Mouse (Mus musculus) embryonic facial prominence, embryonic 12.5 days (tissue): ENCODE results near the gene 2010300C02Rik. TPM values are rescaled to one million over a fixed set of nuclear protein-coding genes. Genes with fewer than 3 reads are reported as not detected.
"Not testable (repeated sequence)": the region's sequence is repeated elsewhere in the genome, so short reads cannot be mapped to it uniquely, and the experiment has no call there.

Experiments
- ATAC-seq: fragments of 200-750 bp; cut with Nextera tagmentation; 2 replicates; pipeline ENCODE4 v1.8.0; 2017; ENCODE audit not compliant: insufficient number of reproducible peaks, insufficient read depth, low FRiP score, low TSS enrichment
- H3K27ac ChIP-seq: fragments of 300-500 bp; sonication (generic); 2 replicates; pipeline ENCODE4 v1.5.1; 2016; ENCODE audit warnings: mild to moderate bottlenecking
- H3K27me3 ChIP-seq: fragments of 300-500 bp; sonication (generic); 2 replicates; pipeline ENCODE4 v1.6.1; 2016; ENCODE audit warnings: mild to moderate bottlenecking, moderate library complexity
- H3K36me3 ChIP-seq: fragments of 300-500 bp; sonication (generic); 2 replicates; pipeline ENCODE4 v1.6.1; 2016; ENCODE audit warnings: mild to moderate bottlenecking
- H3K4me1 ChIP-seq: fragments of 300-500 bp; sonication (generic); 2 replicates; pipeline ENCODE4 v1.6.1; 2016
- H3K4me2 ChIP-seq: fragments of 300-500 bp; sonication (generic); replicated peaks from 2 replicates; pipeline ENCODE4 v1.6.1; 2016; ENCODE audit warnings: mild to moderate bottlenecking, moderate library complexity
- H3K4me3 ChIP-seq: fragments of 300-500 bp; sonication (generic); 2 replicates; pipeline ENCODE4 v1.5.1; 2016; ENCODE audit warnings: mild to moderate bottlenecking
- H3K9ac ChIP-seq: fragments of 300-500 bp; sonication (generic); 2 replicates; pipeline ENCODE4 v1.6.1; 2016; ENCODE audit warnings: mild to moderate bottlenecking, moderate library complexity
- H3K9me3 ChIP-seq: fragments of 300-500 bp; sonication (generic); 2 replicates; pipeline ENCODE4 v1.6.1; 2016; ENCODE audit warnings: mild to moderate bottlenecking, moderate library complexity
- WGBS: fragments of 180-500 bp; shearing (Covaris S2); methylation state at CpG from one replicate; pipeline ENCODE4 v1.1.7; 2016; 5-methylcytosine and 5-hydroxymethylcytosine counted together
- polyA plus RNA-seq: library from polyadenylated mRNA; unstranded; fragments of >200 nt; fragmentation: Nextera tagmentation; extraction: Ambion mirVana; gene quantifications from 2 replicates; pipeline ENCODE4 v1.2.1, GENCODE M21; 2016

2010300C02Rik gene
- polyA plus RNA-seq, 1 experiment from 2014 or later: 2.0 TPM

DNA sequence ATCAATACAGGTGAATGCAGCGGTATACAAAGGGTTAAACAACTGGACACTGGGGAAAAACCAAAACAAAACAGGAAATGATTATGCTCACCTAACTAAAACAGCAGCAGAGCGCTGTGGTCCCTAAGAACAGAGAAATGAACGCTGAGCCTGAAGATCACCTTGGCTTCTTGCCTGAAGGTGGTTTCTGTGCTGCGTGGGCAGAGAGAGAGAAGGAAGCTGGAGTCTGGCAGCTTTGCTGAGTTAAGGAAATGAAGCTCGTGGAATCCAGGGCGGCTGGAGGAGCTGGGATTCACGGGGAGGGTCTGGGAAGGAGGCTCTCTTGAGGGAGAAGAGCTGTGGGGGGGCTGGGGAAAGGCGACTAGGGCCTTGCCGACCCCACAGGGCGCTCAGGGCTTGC lies 8.2 kb upstream of the 2010300C02Rik start:
- no peaks in the 10 kb centered on the region for H3K27me3 ChIP-seq
- H3K27ac ChIP-seq: no peak overlapping the region
- no peak overlapping the region for H3K9ac ChIP-seq
- H3K4me1 ChIP-seq: no peaks in the 10 kb centered on the region
- H3K4me3 ChIP-seq: no peak overlapping the region
- H3K36me3 ChIP-seq: no peaks in the 10 kb centered on the region
- no peaks in the 10 kb centered on the region for H3K9me3 ChIP-seq
- ATAC-seq: no peak
- H3K4me2 ChIP-seq: no peak overlapping the region
- 53% methylated on average over 10 of the region's 10 CpGs for WGBS

DNA sequence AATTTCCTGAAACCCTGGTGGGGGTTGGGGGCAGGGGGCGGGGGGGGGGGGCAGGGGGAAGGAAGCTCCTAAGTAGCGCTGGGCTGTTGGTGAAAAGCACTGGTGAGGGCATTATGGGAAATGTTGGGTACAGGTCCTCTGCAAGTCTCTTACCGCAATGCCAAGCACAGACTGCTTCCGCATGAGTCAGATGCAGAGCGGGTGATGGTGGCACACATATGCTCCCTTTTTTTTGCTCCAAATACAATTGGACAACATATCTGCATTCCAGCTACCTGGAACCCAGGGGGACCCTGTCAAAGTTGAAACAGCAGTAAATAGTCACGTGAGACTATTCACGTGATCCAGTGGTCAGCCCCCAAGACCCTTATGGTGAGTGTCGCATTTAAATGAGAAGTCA lies 7.3 kb upstream of the 2010300C02Rik start:
- Histone ChIP-seq H3K4me3 (no peak overlapping the region), H3K4me1 (no peaks in the 10 kb centered on the region), H3K27ac (no peak overlapping the region), H3K27me3 (no peaks in the 10 kb centered on the region), H3K36me3 (no peaks in the 10 kb centered on the region), H3K4me2 (no peak overlapping the region), H3K9ac (no peak overlapping the region), H3K9me3 (no peaks in the 10 kb centered on the region)
- WGBS: 86% methylated on average over 7 of the region's 8 CpGs
- ATAC-seq: no peak

DNA sequence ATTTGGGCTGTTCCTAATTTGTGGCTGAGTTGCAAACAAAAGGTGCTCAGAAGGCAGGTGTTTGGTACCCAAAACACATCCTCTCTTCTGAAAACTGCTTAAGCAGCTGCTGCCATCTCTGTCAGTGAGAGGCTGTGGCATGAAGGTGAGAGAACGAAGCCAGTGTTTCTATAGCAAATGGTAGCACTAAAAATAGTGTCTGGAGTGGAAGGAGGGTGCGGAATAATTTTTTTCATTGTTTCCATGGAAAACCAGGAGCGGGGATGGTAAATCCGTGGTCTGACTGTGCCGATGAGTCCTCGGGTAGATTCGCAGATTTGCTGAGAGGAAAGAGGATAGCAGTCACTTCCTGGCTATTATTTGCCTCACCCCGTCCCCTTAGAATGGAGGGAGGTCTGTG lies 6.5 kb upstream of the 2010300C02Rik start:
- Histone ChIP-seq H3K27me3 (peaks cover 3% of the 10 kb centered on the region; the same call in 1 of the 2 replicates), H3K9ac (no peak overlapping the region), H3K36me3 (no peaks in the 10 kb centered on the region), H3K9me3 (no peaks in the 10 kb centered on the region), H3K4me2 (no peak overlapping the region), H3K27ac (no peak overlapping the region), H3K4me1 (no peaks in the 10 kb centered on the region), H3K4me3 (no peak overlapping the region)
- ATAC-seq: no peak
- 78% methylated on average over 8 of the region's 8 CpGs for WGBS

DNA sequence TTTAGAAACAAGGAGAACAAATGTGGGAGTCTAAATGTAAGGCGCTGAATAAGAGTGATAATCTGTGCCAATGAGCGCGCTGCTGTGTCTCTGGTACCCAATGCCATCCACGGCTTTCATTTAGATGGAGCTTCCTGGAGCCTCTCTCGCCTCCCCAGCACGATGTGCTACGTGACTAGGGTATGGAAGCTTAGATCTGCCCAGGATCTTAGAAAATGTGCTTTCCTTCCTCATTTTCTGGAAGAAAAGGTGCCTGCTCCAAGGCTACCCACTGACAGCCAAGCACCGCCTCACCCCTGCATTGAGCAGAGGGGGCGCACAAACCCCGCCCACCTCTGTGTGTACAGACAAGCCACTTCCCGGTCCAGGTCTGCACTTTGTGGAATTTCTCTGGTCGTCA lies 6.0 kb upstream of the 2010300C02Rik start:
- 65% methylated on average over 12 of the region's 12 CpGs for WGBS
- Histone ChIP-seq H3K4me3 (no peak overlapping the region), H3K9ac (no peak overlapping the region), H3K36me3 (no peaks in the 10 kb centered on the region), H3K9me3 (no peaks in the 10 kb centered on the region), H3K4me2 (no peak overlapping the region), H3K4me1 (no peaks in the 10 kb centered on the region), H3K27ac (no peak overlapping the region), H3K27me3 (peaks cover 7% of the 10 kb centered on the region; the same call in 1 of the 2 replicates)
- ATAC-seq: no peak

DNA sequence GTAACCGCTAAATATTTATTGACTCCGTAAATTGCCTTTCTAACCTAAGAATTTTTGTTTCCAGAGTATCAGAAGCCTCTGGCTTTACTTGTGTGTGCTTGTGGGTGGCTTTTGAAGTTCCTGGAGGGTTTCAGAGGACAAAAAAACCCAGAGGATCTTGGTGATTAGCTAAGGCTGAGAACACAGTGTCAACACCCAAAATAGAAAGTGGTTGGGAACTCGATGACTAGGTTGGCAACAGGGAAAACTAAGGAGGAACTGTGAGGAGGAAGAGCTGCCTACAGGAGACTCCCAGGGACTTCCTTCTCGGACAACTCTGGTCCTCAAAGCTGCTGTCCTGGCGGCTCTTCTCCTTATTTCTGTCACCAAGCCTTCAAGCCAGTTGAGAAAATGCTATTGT lies 1.2 kb upstream of the 2010300C02Rik start:
- Histone ChIP-seq H3K36me3 (no peaks in the 10 kb centered on the region), H3K4me1 (peaks cover 11% of the 10 kb centered on the region; the same call in 1 of the 2 replicates), H3K9ac (no peak overlapping the region), H3K27ac (no peak overlapping the region), H3K9me3 (no peaks in the 10 kb centered on the region), H3K4me2 (no peak overlapping the region), H3K4me3 (no peak overlapping the region), H3K27me3 (peaks cover 33% of the 10 kb centered on the region)
- ATAC-seq: no peak
- 68% methylated on average over 5 of the region's 5 CpGs for WGBS

DNA sequence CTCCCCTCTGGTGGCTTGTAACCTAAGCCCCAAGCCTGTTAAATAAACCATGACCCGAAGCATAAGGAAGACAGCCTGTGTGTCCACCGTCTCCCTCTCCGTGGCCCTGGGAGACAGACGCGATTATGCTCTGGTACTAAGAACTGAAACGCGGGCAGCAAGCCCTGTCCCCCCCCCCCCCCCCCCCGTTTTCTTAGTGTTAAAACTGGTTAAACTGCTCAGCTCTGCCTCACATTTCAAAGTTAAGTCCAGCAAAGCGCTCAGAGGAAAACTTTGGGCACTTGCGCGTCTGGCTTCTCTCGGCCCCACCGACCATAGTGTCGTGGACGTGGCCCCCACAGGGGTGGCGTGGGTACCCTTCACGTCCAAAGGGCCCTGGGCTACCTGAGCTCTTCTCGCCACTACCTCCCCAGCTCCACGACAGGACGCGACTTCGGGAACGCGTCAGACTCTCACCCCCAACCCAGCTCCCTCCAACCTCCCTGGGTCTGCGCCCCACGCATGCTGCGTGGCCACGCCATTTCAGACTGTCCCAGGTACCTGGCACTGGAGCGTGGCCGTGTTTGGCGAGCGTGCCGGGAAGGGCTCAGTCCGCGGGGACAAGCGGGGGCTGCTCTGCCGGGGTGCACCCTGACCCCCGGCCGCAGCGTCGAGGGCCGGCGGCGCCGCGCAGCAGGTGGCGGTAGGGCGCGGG lies 708 bp downstream of the 2010300C02Rik start:
- WGBS: 3% methylated on average over 47 of the region's 49 CpGs
- H3K36me3 ChIP-seq: no peaks in the 10 kb centered on the region
- no peak overlapping the region for H3K27ac ChIP-seq
- H3K27me3 ChIP-seq: peaks cover 33% of the 10 kb centered on the region
- H3K9me3 ChIP-seq: no peaks in the 10 kb centered on the region
- peaks cover 11% of the 10 kb centered on the region; the same call in 1 of the 2 replicates for H3K4me1 ChIP-seq
- H3K4me3 ChIP-seq: peak overlapping the region; percentile 59
- H3K9ac ChIP-seq: peak overlapping the region; percentile 68
- H3K4me2 ChIP-seq: peak overlapping the region; percentile 99
- ATAC-seq: no peak

DNA sequence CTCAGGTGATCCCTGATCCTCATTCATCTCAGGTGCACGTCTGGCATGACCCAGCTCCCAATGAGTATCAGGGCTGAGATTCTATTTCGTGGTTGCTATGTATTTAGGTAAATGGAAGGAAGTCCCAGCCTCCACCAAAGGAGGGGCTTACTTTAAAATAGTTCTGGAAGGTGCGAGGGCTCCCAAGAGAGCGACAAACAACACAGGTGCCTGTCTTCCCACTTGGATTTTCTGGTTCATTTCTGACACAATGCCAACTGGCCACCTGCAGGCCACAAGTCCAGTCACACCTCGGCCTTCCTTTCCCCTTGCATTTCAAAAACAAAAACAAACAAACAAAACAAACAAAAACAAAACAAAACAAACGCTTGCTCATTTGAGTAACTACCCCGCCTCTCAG lies 1.4 kb downstream of the 2010300C02Rik start:
- ATAC-seq: no peak
- Histone ChIP-seq H3K4me1 (peaks cover 11% of the 10 kb centered on the region; the same call in 1 of the 2 replicates), H3K27me3 (peaks cover 33% of the 10 kb centered on the region), H3K27ac (no peak overlapping the region), H3K4me3 (no peak overlapping the region), H3K36me3 (no peaks in the 10 kb centered on the region), H3K9ac (no peak overlapping the region), H3K4me2 (no peak overlapping the region), H3K9me3 (no peaks in the 10 kb centered on the region)
- 47% methylated on average over 7 of the region's 7 CpGs for WGBS

DNA sequence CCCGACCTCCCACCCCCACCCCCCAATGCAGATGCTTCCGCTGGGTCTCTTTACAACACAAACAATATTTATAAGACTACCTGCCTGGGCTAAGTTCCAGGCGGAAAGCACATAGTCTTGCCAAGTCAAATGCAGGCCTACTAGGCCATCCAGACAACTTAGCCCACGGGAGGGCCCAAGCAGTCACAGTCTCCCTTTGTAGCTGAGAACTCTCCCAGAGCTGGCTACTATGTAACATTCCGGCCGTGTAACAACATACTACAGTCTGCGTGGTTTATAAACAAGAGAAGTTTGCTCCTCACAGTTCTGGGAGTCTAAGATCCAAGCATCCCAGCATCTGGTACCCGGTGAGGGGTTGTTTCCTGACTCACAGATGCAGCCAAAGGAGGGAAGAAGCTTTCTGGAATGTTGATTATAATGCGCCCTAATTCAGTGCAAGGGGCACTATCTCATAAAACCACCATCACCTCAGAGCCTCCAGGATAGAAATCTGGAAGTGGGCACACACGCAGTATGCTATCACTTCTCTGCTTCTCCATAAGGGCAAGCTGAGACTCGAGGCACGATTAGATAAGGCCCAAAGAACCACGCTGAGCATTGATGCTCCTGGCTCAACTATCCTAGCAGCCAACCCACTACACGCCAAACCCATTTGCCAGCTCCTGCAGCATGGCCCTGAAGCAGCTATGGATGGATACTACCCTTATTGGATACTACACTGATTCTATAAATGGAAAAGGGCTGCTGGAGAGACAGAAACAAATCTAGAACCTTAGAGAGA lies 2.3 kb downstream of the 2010300C02Rik start:
- Histone ChIP-seq H3K9me3 (no peaks in the 10 kb centered on the region), H3K9ac (no peak overlapping the region), H3K27ac (no peak overlapping the region), H3K4me2 (no peak overlapping the region), H3K4me3 (no peak overlapping the region), H3K4me1 (peaks cover 11% of the 10 kb centered on the region; the same call in 1 of the 2 replicates), H3K27me3 (peaks cover 33% of the 10 kb centered on the region), H3K36me3 (no peaks in the 10 kb centered on the region)
- no peak for ATAC-seq
- 78% methylated on average over 14 of the region's 14 CpGs for WGBS

DNA sequence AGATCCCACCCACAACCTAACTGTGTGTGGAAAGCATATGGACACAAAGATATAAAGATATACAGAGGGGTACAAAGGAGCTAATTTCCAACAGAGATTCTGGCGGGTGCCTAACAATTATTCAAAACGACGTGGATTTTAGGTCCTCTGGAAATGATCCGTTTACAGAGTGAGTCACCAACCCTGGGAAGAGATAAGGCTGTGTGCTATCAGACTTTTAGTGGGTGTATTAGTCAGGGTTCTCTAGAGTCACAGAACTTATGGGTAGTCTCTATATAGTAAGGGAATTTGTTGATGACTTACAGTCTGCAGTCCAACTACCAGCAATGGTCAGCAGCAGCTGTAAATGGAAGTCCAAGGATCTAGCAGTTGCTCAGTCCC lies 7.5 kb downstream of the 2010300C02Rik start:
- H3K27me3 ChIP-seq, H3K4me1 ChIP-seq, H3K4me3 ChIP-seq, H3K27ac ChIP-seq, H3K9me3 ChIP-seq, H3K9ac ChIP-seq, ATAC-seq, H3K36me3 ChIP-seq, H3K4me2 ChIP-seq: not testable (repeated sequence)
- 79% methylated on average over 4 of the region's 4 CpGs for WGBS

DNA sequence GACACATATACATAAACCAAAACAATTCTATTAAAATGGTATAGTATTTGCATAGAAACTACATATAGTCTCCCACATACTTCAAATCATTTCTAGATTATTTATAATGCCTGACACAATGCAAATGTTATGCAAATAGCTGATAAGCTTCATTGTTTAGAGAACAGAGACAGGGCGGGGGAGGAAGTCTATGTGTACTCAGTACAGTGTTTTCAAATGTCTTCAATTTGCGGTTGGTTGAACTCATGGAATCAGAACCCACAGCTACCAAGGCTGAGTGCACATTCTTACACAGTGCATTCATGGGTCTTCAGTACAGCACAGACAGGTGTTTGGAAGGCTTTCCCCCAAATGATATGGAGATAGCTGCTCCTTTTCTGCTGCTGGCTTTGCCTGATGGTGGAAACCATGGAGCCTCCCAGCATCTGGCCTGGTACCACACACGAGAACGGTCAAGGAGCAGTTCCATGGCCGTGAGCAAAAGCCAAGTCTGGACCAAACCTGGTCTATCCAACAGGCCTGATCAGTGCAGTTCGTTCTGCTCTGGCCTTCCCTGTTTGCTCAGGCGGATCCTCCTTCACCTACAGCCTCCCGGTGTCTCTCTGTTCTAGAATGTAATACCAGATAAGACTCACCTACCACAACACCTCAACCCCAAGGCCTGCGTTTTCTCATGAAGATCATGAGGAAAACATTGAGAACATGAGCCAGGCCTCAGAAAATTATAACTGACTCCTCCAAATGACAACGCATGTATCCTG lies 8.1 kb downstream of the 2010300C02Rik start:
- H3K9ac ChIP-seq: no peak overlapping the region
- no peaks in the 10 kb centered on the region for H3K27me3 ChIP-seq
- H3K4me3 ChIP-seq: no peak overlapping the region
- no peak overlapping the region for H3K4me2 ChIP-seq
- no peak for ATAC-seq
- H3K9me3 ChIP-seq: no peaks in the 10 kb centered on the region
- H3K36me3 ChIP-seq: no peaks in the 10 kb centered on the region
- H3K4me1 ChIP-seq: no peaks in the 10 kb centered on the region
- WGBS: 87% methylated on average over 10 of the region's 10 CpGs
- H3K27ac ChIP-seq: no peak overlapping the region

DNA sequence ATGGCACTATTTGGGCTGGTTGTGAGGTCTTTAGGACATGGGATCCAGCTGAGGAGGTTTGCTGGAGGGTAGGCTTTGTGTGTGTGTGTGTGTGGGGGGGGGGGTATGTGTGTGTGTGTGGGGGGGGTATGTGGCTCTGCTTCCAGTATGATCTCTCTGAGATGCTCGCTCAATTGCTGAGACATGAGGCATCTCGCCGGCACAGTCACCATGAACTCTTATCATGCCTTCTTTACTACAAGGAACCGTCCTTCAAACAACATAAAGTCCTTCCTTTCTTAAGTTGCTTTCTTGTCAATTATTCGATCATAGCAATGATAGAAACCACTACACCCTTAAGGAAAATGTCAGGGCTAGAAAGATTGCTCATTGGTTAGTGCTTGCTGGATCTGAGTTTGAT lies 8.8 kb downstream of the 2010300C02Rik start:
- ATAC-seq: no peak
- no peaks in the 10 kb centered on the region for H3K4me1 ChIP-seq
- no peaks in the 10 kb centered on the region for H3K36me3 ChIP-seq
- WGBS: 93% methylated on average over 5 of the region's 5 CpGs
- no peak overlapping the region for H3K4me3 ChIP-seq
- no peak overlapping the region for H3K4me2 ChIP-seq
- no peaks in the 10 kb centered on the region for H3K9me3 ChIP-seq
- no peaks in the 10 kb centered on the region for H3K27me3 ChIP-seq
- no peak overlapping the region for H3K27ac ChIP-seq
- no peak overlapping the region for H3K9ac ChIP-seq
